Mouse (Mus musculus): ENCODE results near the gene Rin3. TPM values are rescaled to one million over a fixed set of nuclear protein-coding genes. Genes with fewer than 3 reads are reported as not detected.
A peak's percentile ranks its signal among the peaks of the same experiment; 100 is the strongest.

Rin3 gene
- total and polyA plus RNA-seq, 2 experiments from 2014 or later, result 1.7 to 3.2 TPM

DNA sequence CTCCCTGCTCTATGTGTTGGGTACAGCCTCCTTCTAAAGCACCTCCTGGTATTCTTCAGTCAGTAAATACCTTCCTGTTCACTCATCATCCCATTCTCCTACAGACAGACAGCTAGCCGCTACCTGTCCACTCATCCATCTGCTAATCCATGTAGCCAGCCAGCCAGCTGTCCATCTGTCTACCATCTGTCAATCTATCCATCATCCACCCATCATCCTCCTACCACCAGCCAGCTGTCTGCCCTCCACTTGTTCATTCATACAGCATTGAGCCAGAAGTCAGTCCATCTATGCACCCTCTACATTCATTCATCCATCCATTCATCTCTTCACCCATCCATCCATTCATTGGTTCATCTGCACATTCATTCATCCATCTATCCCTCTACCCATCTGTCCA lies 6.7 kb downstream of the Rin3 start:
- DNase-seq (ENCODE audit: low spot score) (no peak), ATAC-seq (peak; percentile 13; the same call in 1 of the 2 replicates)
- WGBS, result 74% methylated on average over 1 of the region's 1 CpGs
- H3K4me3 ChIP-seq (ENCODE audit: low read length), result no peak overlapping the region
- no peaks in the 10 kb centered on the region for H3K27me3 ChIP-seq (ENCODE audit: insufficient read depth, low read length)
- H3K4me2 ChIP-seq (ENCODE audit: low read depth, low read length), result no peak overlapping the region
- peaks cover 19% of the 10 kb centered on the region; the same call in 1 of the 2 replicates for H3K4me1 ChIP-seq (ENCODE audit: insufficient read depth, low read length)
- TF ChIP-seq CTCF (IDR thresholded peaks at IDR 0.05; ENCODE audit: low read depth), result no peak
- H3K9ac ChIP-seq (replicated peaks; ENCODE audit: low read length), result no peak overlapping the region
- no peak overlapping the region for H3K27ac ChIP-seq
- H3K9me3 ChIP-seq (ENCODE audit: low read length), result no peaks in the 10 kb centered on the region
- no peaks in the 10 kb centered on the region for H3K36me3 ChIP-seq (ENCODE audit: insufficient read depth, low read length)

DNA sequence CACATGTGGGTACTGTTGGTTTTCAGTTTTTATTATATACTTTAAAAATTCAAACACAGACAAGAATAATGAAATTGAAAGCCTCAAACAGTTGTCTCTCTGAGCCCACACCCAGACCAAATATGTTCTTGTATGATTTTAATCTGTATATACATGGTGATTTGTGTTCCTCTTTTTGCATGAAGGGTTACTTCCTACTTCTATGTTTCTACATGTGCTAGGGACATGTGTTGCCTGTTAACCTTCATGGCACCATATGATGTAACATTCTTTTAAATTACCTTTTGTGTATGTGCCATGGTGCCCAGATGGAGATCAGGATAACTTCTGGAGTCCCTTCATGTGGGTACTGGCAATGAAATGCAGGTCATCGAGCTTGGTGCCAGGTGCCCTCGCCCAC lies 7.8 kb downstream of the Rin3 start:
- ATAC-seq (no peak), DNase-seq (ENCODE audit: low spot score) (no peak)
- 73% methylated on average over 2 of the region's 2 CpGs for WGBS
- H3K9ac ChIP-seq (replicated peaks; ENCODE audit: low read length), result no peak overlapping the region
- peaks cover 14% of the 10 kb centered on the region; the same call in 1 of the 2 replicates for H3K4me1 ChIP-seq (ENCODE audit: insufficient read depth, low read length)
- H3K4me3 ChIP-seq (ENCODE audit: low read length), result no peak overlapping the region
- no peaks in the 10 kb centered on the region for H3K36me3 ChIP-seq (ENCODE audit: insufficient read depth, low read length)
- no peaks in the 10 kb centered on the region for H3K27me3 ChIP-seq (ENCODE audit: insufficient read depth, low read length)
- TF ChIP-seq CTCF (IDR thresholded peaks at IDR 0.05; ENCODE audit: low read depth), result no peak
- no peaks in the 10 kb centered on the region for H3K9me3 ChIP-seq (ENCODE audit: low read length)
- no peak overlapping the region for H3K27ac ChIP-seq
- no peak overlapping the region for H3K4me2 ChIP-seq (ENCODE audit: low read depth, low read length)

DNA sequence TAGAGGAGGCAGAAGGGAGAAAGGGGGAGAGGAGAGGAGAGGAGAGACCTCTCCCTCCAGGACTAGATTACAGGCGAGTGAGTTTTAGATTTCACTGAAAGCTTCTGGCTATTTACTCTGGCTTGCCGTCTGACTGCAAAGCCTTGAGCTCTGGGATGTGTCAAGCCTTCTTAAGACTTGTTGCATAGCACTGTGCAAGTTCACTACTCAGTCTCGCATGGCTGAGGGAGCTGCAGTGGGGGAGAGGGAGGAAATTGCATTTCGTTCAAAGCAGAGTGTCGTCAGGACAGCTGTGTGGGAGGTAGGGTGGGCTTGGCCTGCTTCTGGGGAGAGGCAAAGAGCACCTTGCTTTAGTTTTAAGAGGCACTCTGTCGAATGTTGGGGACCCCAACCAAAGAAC lies 8.8 kb downstream of the Rin3 start:
- Histone ChIP-seq H3K4me3 (ENCODE audit: low read length) (no peak overlapping the region), H3K4me2 (ENCODE audit: low read depth, low read length) (no peak overlapping the region), H3K4me1 (ENCODE audit: insufficient read depth, low read length) (peaks cover 7% of the 10 kb centered on the region; the same call in 1 of the 2 replicates), H3K36me3 (ENCODE audit: insufficient read depth, low read length) (no peaks in the 10 kb centered on the region), H3K27me3 (ENCODE audit: insufficient read depth, low read length) (no peaks in the 10 kb centered on the region), H3K9me3 (ENCODE audit: low read length) (no peaks in the 10 kb centered on the region), H3K9ac (replicated peaks; ENCODE audit: low read length) (no peak overlapping the region), H3K27ac (no peak overlapping the region)
- ATAC-seq (no peak), DNase-seq (ENCODE audit: low spot score) (no peak)
- TF ChIP-seq CTCF (IDR thresholded peaks at IDR 0.05; ENCODE audit: low read depth), result no peak
- WGBS, result 52% methylated on average over 6 of the region's 6 CpGs

DNA sequence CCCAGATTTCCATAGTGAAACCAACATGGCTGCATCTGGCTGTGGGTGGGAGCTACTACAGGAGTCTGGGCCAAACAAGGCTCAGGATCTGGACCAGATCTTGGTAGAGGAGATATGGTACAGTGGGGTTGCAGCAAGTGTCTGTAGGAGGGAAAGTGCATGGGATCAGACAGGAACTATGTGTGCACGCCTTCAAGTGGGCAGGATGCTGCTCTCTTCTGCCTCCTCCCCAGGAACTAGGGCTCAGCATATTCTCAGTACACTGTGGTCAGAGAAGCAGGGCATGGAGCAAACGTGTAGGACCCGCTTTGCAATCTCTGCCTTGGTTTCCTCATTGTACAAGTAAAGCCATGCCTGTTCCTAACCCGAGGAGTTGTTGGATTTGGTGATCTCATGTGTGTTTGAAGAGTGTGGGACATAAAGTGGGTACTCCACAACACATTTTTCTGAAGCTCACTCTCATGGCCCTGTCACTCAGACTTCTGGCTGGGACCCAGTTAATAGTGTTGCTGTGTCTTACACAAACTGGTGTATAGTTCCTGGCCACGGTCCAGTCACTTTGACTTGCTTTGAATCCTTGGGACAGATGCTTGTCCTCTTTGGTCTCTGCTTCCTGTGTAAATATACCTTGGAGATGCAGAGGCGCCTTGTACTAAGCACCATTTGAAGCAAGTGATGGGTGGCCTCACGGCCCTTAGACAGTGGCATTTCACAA lies 9.8 kb downstream of the Rin3 start:
- DNase-seq (ENCODE audit: low spot score), result no peak
- Histone ChIP-seq H3K4me1 (ENCODE audit: insufficient read depth, low read length) (0 out of 2 replicates have a peak, but pooled peaks cover 2% of the 10 kb centered on the region), H3K9me3 (ENCODE audit: low read length) (no peaks in the 10 kb centered on the region), H3K36me3 (ENCODE audit: insufficient read depth, low read length) (no peaks in the 10 kb centered on the region), H3K27me3 (ENCODE audit: insufficient read depth, low read length) (no peaks in the 10 kb centered on the region), H3K9ac (replicated peaks; ENCODE audit: low read length) (no peak overlapping the region), H3K4me2 (ENCODE audit: low read depth, low read length) (no peak overlapping the region), H3K27ac (no peak overlapping the region), H3K4me3 (ENCODE audit: low read length) (no peak overlapping the region)
- TF ChIP-seq CTCF (IDR thresholded peaks at IDR 0.05; ENCODE audit: low read depth), result no peak
- 81% methylated on average over 7 of the region's 7 CpGs for WGBS
- no peak for ATAC-seq

DNA sequence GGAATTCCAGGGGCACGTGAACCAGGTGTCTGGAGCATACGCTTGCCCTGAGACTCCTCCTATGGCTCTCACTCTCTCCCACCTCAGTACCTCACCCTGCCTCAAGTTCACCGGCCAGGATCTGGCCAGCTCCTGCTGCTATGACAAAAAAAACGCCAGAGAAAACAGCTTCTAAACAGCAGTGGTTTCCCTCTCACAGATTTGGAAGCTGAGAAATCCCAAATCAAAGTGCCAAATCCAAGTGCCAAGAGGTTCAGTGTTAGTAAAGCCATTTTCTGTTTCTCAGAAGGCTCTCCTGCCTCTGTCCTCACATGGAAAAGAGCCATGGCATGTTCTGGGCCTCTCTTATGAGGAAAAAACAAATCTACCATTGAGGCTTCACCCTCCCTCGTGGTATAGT lies 11.8 kb downstream of the Rin3 start:
- Histone ChIP-seq H3K27ac (no peak overlapping the region), H3K4me3 (ENCODE audit: low read length) (no peak overlapping the region), H3K9ac (replicated peaks; ENCODE audit: low read length) (no peak overlapping the region), H3K4me2 (ENCODE audit: low read depth, low read length) (no peak overlapping the region), H3K9me3 (ENCODE audit: low read length) (no peaks in the 10 kb centered on the region), H3K36me3 (ENCODE audit: insufficient read depth, low read length) (no peaks in the 10 kb centered on the region), H3K27me3 (ENCODE audit: insufficient read depth, low read length) (no peaks in the 10 kb centered on the region), H3K4me1 (ENCODE audit: insufficient read depth, low read length) (no peaks in the 10 kb centered on the region)
- DNase-seq (ENCODE audit: low spot score) (no peak), ATAC-seq (no peak)
- no peak for TF ChIP-seq CTCF (IDR thresholded peaks at IDR 0.05; ENCODE audit: low read depth)
- WGBS, result 69% methylated on average over 5 of the region's 5 CpGs

DNA sequence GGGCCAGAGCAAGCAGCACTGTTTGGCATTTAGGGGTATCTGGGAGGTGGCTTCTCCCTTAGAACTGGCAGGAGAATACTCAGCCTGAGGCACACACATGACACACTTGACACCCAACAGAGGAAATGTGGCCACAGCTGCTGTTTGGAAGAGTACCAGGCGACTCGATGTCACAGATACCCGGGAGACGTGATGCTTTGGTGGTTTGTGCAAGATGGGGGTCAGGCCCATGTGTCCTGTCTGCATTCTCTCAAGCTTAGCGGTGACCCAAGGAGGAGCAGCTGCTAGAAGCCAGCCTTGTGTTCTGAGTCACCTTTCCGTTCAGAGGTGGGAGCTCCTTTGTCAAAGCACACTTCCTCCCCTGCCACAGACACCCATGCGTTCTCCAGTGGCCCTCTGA lies 12.4 kb downstream of the Rin3 start:
- H3K27ac ChIP-seq, result no peak overlapping the region
- no peaks in the 10 kb centered on the region for H3K9me3 ChIP-seq (ENCODE audit: low read length)
- no peak for TF ChIP-seq CTCF (IDR thresholded peaks at IDR 0.05; ENCODE audit: low read depth)
- H3K9ac ChIP-seq (replicated peaks; ENCODE audit: low read length), result no peak overlapping the region
- peak; percentile 61 for ATAC-seq
- peak; percentile 59 for DNase-seq (ENCODE audit: low spot score)
- 54% methylated on average over 7 of the region's 7 CpGs for WGBS
- no peaks in the 10 kb centered on the region for H3K36me3 ChIP-seq (ENCODE audit: insufficient read depth, low read length)
- H3K4me2 ChIP-seq (ENCODE audit: low read depth, low read length), result no peak overlapping the region
- no peaks in the 10 kb centered on the region for H3K27me3 ChIP-seq (ENCODE audit: insufficient read depth, low read length)
- H3K4me3 ChIP-seq (ENCODE audit: low read length), result no peak overlapping the region
- H3K4me1 ChIP-seq (ENCODE audit: insufficient read depth, low read length), result no peaks in the 10 kb centered on the region

DNA sequence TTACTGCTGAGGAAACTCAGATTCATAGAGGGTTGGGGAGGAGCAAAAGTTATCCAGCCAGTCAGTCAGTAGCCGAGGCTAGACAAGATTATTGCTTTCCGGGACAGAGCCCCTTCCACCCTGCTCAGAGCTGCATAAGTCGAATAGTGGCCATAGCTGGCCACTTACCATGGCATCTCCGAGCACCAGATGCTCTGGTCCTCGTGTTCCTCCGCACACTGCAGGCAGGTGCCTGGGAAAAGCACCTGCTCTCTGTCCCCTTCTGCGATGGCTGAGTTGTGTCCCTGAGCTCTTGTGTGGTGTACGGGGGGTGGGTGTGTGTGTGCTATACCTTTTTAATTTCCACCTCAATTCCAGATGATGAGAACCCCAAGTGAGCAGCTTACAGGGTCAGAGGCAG lies 12.8 kb downstream of the Rin3 start:
- no peak overlapping the region for H3K27ac ChIP-seq
- H3K36me3 ChIP-seq (ENCODE audit: insufficient read depth, low read length), result no peaks in the 10 kb centered on the region
- WGBS, result 76% methylated on average over 8 of the region's 8 CpGs
- no peak overlapping the region for H3K4me2 ChIP-seq (ENCODE audit: low read depth, low read length)
- no peak overlapping the region for H3K9ac ChIP-seq (replicated peaks; ENCODE audit: low read length)
- no peaks in the 10 kb centered on the region for H3K9me3 ChIP-seq (ENCODE audit: low read length)
- peak; percentile 53; the same call in 1 of the 2 replicates for ATAC-seq
- no peak overlapping the region for H3K4me3 ChIP-seq (ENCODE audit: low read length)
- no peaks in the 10 kb centered on the region for H3K27me3 ChIP-seq (ENCODE audit: insufficient read depth, low read length)
- no peaks in the 10 kb centered on the region for H3K4me1 ChIP-seq (ENCODE audit: insufficient read depth, low read length)
- DNase-seq (ENCODE audit: low spot score), result no peak
- TF ChIP-seq CTCF (IDR thresholded peaks at IDR 0.05; ENCODE audit: low read depth), result no peak
